Mouse (Mus musculus): ENCODE data around the gene Gpd1. TPM values are rescaled to one million over a fixed set of nuclear protein-coding genes. Genes with fewer than 3 reads are reported as not detected.

The Gpd1 gene
- polyA plus RNA-seq, 1 experiment from 2014 or later = 1.7 TPM

DNA sequence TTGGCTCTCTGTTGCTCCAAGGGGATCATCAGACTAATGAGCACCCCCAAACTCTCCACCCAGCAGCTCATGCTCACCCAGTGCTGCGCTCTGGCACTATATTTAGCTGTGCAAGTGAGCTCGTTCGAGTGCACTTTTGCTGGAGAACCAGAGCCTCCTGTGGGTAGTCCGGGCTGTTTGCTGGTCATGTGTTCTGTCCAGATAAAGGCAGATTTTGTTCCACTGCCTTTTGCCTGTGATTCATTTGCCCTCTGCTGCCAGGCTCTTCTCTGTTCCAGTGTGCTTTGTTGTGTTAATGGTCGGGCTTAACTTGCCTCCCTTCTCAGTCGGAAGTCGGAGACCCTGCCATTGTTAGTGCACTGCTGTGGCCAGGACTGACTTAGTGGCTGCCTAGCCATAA, 12.4 kb upstream of the Gpd1 start:
- Histone ChIP-seq H3K4me1 (ENCODE audit: control insufficient read depth, insufficient read depth, low read length) (peaks cover 24% of the 10 kb centered on the region), H3K27me3 (ENCODE audit: control insufficient read depth, insufficient read depth, low read depth, low read length) (no peaks in the 10 kb centered on the region), H3K36me3 (ENCODE audit: control insufficient read depth, insufficient read depth, low read length) (peaks cover 32% of the 10 kb centered on the region), H3K4me3 (ENCODE audit: low read depth, low read length) (peak overlapping the region; percentile 27), H3K9ac (ENCODE audit: low read depth, low read length) (peak overlapping the region; percentile 88; the same call in 1 of the 2 replicates), H3K4me2 (ENCODE audit: low read length) (peak overlapping the region; percentile 99), H3K9me3 (replicated peaks; ENCODE audit: control insufficient read depth, low read length, poor library complexity, severe bottlenecking) (no peaks in the 10 kb centered on the region), H3K27ac (ENCODE audit: low read length) (peak overlapping the region; percentile 68)
- WGBS = 11% methylated on average over 7 of the region's 7 CpGs
- no peak for ATAC-seq

DNA sequence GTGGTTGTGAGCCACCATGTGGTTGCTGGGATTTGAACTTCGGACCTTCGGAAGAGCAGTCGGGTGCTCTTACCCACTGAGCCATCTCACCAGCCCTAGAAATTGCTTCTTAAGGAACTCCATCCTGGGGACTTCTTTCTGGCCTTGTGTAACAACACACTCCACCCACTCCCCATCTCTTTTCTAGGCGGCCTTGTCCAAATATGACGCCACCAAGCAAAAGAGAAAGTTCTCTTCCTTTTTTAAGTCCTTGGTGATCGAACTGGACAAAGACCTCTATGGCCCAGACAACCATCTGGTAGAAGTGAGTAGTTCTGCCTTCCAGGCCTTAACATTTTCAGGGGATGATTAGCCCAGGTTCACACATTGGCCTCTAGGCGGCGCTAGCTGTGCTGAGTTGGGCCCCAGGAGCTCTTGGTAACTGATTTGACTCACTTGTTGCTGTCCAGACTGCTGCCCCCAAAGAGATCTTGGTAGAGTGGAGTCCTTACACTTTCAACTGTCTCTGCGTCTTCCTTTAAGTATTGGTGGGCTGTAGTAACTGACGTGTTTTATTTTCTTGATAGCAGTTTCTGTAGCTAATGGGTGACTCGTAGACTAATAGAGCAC, 11.8 kb upstream of the Gpd1 start, which contains the start of gene Gm17349:
Gm17349 (minus strand) TSS at position 51 of the 609 bp plus-strand sequence.
- ATAC-seq = no peak
- Histone ChIP-seq H3K9me3 (replicated peaks; ENCODE audit: control insufficient read depth, low read length, poor library complexity, severe bottlenecking) (no peaks in the 10 kb centered on the region), H3K36me3 (ENCODE audit: control insufficient read depth, insufficient read depth, low read length) (peaks cover 38% of the 10 kb centered on the region)

DNA sequence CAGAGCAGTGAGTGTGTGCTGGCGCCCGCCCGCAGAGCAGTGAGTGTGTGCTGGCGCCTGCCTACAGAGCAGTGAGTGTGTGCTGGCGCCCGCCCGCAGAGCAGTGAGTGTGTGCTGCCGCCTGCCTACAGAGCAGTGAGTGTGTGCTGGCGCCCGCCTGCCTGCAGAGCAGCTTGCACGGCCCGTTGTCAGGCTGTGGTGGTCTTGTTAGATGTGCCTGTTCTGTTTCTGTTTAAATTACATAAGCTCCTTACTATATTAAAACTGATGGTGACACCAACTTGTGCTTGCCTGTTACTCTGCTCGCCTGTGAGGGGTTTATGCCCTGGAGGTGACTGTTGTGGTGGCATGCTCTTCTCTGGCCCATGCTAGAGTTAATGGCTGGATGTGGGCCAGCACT, 9.1 kb upstream of the Gpd1 start:
- no peaks in the 10 kb centered on the region for H3K27me3 ChIP-seq (ENCODE audit: control insufficient read depth, insufficient read depth, low read depth, low read length)
- peaks cover 16% of the 10 kb centered on the region for H3K4me1 ChIP-seq (ENCODE audit: control insufficient read depth, insufficient read depth, low read length)
- peaks cover 54% of the 10 kb centered on the region for H3K36me3 ChIP-seq (ENCODE audit: control insufficient read depth, insufficient read depth, low read length)
- H3K27ac ChIP-seq (ENCODE audit: low read length) = no peak overlapping the region
- 93% methylated on average over 13 of the region's 13 CpGs for WGBS
- H3K4me3 ChIP-seq (ENCODE audit: low read depth, low read length) = no peak overlapping the region
- no peak for ATAC-seq
- no peaks in the 10 kb centered on the region for H3K9me3 ChIP-seq (replicated peaks; ENCODE audit: control insufficient read depth, low read length, poor library complexity, severe bottlenecking)
- H3K4me2 ChIP-seq (ENCODE audit: low read length) = no peak overlapping the region
- no peak overlapping the region for H3K9ac ChIP-seq (ENCODE audit: low read depth, low read length)

More for the DNA sequence above, 11.8 kb upstream of the Gpd1 start, which contains the start of gene Gm17349:
- H3K27me3 ChIP-seq (ENCODE audit: control insufficient read depth, insufficient read depth, low read depth, low read length) = no peaks in the 10 kb centered on the region
- peak within 1 kb of the TSS; percentile 88 for H3K9ac ChIP-seq (ENCODE audit: low read depth, low read length)
- H3K4me3 ChIP-seq (ENCODE audit: low read depth, low read length) = peak within 1 kb of the TSS; percentile 27
- peaks cover 24% of the 10 kb centered on the region for H3K4me1 ChIP-seq (ENCODE audit: control insufficient read depth, insufficient read depth, low read length)
- whole genome bisulfite sequencing = 70% methylated on average over 11 of the region's 11 CpGs
- peak within 1 kb of the TSS; percentile 68 for H3K27ac ChIP-seq (ENCODE audit: low read length)
- peak within 1 kb of the TSS; percentile 99 for H3K4me2 ChIP-seq (ENCODE audit: low read length)

DNA sequence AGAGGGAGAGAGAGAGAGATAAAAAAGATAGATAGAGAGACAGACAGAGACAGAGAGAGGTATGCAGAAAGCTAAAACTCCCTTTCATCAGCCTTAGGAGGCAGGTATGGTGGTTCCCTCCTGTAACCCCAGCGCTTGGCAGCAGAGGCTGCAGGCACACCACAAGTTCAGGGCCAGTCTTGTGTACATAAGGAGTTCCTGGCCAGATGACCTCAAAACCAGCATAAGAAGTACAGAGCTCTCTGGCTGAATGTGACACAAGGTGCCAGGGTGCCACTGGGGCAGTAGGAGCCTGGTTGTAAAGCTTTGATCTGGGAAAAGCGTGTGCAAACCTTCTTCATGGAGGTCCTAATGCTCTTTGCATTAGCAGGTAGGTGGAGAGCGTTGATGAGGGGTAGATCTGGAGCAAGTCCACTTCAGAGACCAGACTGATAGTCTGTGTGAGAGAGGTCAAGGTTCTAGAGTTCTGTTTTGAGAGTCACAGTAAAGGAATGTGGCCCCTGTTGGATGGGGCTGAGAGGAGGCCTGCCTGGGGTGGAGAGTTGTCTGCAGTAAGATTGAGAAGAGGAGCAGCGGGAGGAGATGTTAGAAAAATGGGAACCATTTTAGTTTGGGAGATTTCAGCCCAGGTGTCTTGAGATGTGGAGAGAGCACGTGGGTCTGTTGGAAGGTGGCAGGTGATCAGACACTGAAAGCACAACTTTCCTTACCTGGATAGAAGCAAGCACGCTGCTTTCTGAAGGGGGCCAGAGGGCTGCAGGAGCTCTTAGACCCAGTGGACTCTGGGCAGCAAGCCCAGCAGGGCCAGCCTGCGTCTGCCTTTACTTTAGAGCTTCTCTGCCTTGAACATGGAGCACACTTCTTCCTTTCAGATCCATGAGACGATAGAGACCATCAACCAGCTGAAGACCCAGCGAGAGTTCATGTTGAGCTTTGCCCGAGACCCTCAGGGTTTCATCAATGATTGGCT, 6.8 kb upstream of the Gpd1 start:
- Histone ChIP-seq H3K27me3 (ENCODE audit: control insufficient read depth, insufficient read depth, low read depth, low read length) (no peaks in the 10 kb centered on the region), H3K4me3 (ENCODE audit: low read depth, low read length) (no peak overlapping the region), H3K4me1 (ENCODE audit: control insufficient read depth, insufficient read depth, low read length) (no peaks in the 10 kb centered on the region; the same call in 1 of the 2 replicates), H3K36me3 (ENCODE audit: control insufficient read depth, insufficient read depth, low read length) (peaks cover 64% of the 10 kb centered on the region), H3K9me3 (replicated peaks; ENCODE audit: control insufficient read depth, low read length, poor library complexity, severe bottlenecking) (no peaks in the 10 kb centered on the region), H3K9ac (ENCODE audit: low read depth, low read length) (no peak overlapping the region), H3K27ac (ENCODE audit: low read length) (no peak overlapping the region), H3K4me2 (ENCODE audit: low read length) (no peak overlapping the region)
- no peak for ATAC-seq
- 95% methylated on average over 10 of the region's 10 CpGs for WGBS

DNA sequence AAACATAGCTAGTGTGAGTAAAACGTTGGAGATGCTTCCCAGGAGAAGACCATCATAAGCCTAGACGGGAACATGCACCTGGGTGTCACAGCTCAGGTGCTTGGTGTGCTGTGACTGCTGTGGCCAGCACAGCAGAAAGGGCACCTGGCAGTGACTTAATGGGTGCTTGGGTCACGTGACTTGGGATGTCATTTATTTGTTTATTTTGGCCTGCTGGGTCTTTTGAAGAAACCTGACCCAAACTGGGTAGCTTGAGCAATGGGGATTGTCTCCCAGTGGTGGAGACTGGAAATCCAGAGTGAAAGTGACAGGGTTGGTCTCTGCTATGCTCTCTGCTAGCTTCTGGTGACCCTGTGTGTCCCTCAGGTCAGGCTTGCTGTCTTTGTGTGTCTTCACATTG, 5.8 kb upstream of the Gpd1 start:
- H3K9me3 ChIP-seq (replicated peaks; ENCODE audit: control insufficient read depth, low read length, poor library complexity, severe bottlenecking) = no peaks in the 10 kb centered on the region
- WGBS = 77% methylated on average over 3 of the region's 3 CpGs
- peaks cover 58% of the 10 kb centered on the region for H3K36me3 ChIP-seq (ENCODE audit: control insufficient read depth, insufficient read depth, low read length)
- H3K27me3 ChIP-seq (ENCODE audit: control insufficient read depth, insufficient read depth, low read depth, low read length) = no peaks in the 10 kb centered on the region
- no peak for ATAC-seq
- H3K4me3 ChIP-seq (ENCODE audit: low read depth, low read length) = no peak overlapping the region
- H3K4me1 ChIP-seq (ENCODE audit: control insufficient read depth, insufficient read depth, low read length) = peaks cover 6% of the 10 kb centered on the region; the same call in 1 of the 2 replicates
- H3K9ac ChIP-seq (ENCODE audit: low read depth, low read length) = no peak overlapping the region
- H3K27ac ChIP-seq (ENCODE audit: low read length) = no peak overlapping the region
- no peak overlapping the region for H3K4me2 ChIP-seq (ENCODE audit: low read length)

DNA sequence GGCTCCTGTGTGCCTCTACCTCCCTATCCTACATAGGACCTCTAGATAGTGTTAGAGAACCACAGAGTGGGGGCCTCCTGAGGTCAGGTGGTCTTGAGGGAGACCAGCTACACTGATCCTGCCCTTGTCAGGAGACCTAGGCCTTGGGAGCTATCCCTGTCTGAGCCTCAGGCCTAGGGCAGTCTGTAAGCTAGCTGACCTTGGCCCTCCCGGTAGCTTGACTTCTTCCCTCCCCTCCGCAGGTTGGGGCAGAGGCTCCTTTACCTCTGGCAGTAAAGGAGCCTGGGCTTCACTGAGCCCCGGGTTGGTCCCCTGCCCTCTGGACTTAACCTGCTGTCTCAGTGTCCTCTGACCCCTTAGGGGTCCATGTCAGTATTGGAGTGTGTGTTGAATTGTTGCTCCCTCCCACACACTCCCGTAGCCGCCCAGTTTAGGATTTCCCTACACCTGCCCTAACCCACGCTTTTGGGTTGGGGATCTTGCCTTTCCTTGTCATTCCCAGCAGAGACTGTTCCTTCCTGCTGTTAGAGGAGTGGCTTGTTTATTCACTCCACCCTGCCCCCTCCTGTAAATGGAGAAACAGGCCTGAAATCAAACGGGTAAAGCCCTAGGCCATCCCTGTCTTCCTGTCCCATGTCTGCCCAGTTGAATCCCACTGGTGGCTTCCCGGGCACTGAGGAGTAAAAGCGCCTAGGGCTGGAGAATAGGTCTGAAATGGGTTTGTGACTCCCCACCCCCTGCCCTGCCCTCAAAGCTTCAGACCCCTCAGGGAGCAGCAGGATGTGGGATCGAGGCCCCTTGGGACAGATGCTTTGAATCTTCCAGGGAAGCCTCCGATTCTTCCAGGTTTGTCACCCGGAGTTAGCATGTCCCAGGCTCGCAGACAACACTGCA, 4.4 kb upstream of the Gpd1 start:
- Histone ChIP-seq H3K4me2 (ENCODE audit: low read length) (no peak overlapping the region), H3K27ac (ENCODE audit: low read length) (no peak overlapping the region; the same call in 1 of the 2 replicates), H3K4me3 (ENCODE audit: low read depth, low read length) (no peak overlapping the region), H3K9me3 (replicated peaks; ENCODE audit: control insufficient read depth, low read length, poor library complexity, severe bottlenecking) (no peaks in the 10 kb centered on the region), H3K9ac (ENCODE audit: low read depth, low read length) (no peak overlapping the region), H3K27me3 (ENCODE audit: control insufficient read depth, insufficient read depth, low read depth, low read length) (no peaks in the 10 kb centered on the region), H3K36me3 (ENCODE audit: control insufficient read depth, insufficient read depth, low read length) (peaks cover 47% of the 10 kb centered on the region), H3K4me1 (ENCODE audit: control insufficient read depth, insufficient read depth, low read length) (peaks cover 6% of the 10 kb centered on the region; the same call in 1 of the 2 replicates)
- ATAC-seq = no peak
- 74% methylated on average over 13 of the region's 13 CpGs for WGBS

DNA sequence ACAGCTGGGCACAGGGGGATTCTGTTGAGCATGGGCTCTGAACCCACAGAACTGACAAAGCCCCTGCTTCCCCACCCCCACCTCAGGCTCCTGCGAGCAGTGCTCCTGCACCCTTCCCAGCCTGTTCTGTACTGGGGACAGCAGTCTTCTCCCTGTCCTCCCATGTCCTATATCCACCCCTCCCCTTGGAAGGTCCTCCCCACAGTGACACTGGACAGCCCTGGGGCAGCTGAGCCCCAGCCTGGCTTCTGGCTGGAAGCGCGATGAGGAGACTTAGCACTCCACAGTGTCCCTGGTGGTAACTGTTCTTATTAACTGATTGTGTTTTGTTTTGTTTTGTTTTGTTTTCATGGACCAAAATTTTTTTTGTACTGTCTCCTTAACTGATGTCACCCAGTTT, 3.7 kb upstream of the Gpd1 start:
- Histone ChIP-seq H3K4me2 (ENCODE audit: low read length) (no peak overlapping the region), H3K4me1 (ENCODE audit: control insufficient read depth, insufficient read depth, low read length) (peaks cover 6% of the 10 kb centered on the region; the same call in 1 of the 2 replicates), H3K27ac (ENCODE audit: low read length) (no peak overlapping the region; the same call in 1 of the 2 replicates), H3K36me3 (ENCODE audit: control insufficient read depth, insufficient read depth, low read length) (peaks cover 42% of the 10 kb centered on the region), H3K27me3 (ENCODE audit: control insufficient read depth, insufficient read depth, low read depth, low read length) (no peaks in the 10 kb centered on the region), H3K9me3 (replicated peaks; ENCODE audit: control insufficient read depth, low read length, poor library complexity, severe bottlenecking) (no peaks in the 10 kb centered on the region), H3K9ac (ENCODE audit: low read depth, low read length) (no peak overlapping the region), H3K4me3 (ENCODE audit: low read depth, low read length) (no peak overlapping the region)
- 77% methylated on average over 3 of the region's 3 CpGs for WGBS
- no peak for ATAC-seq

DNA sequence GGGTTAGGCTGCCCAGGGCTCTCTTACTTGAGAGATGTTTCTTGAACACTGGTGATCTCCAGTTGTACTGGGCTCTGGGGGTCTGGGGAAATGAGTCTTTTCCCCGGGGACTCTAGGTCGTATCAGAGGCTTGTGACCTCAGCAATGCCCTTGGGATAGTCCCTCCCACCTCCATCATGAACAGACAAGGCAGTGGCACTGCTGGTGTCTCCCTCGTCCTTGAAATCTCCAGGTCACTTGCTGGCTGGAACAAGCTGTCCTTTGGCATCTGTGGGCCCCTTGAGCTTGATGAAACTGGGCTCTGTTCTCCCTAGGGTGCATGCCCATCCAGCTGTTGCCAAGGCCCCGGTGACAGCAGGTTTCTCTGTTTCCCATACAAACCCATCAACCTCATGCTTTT, 3.1 kb upstream of the Gpd1 start:
- Histone ChIP-seq H3K27ac (ENCODE audit: low read length) (peak overlapping the region; percentile 34; the same call in 1 of the 2 replicates), H3K4me1 (ENCODE audit: control insufficient read depth, insufficient read depth, low read length) (peaks cover 6% of the 10 kb centered on the region; the same call in 1 of the 2 replicates), H3K4me3 (ENCODE audit: low read depth, low read length) (no peak overlapping the region), H3K4me2 (ENCODE audit: low read length) (no peak overlapping the region), H3K9me3 (replicated peaks; ENCODE audit: control insufficient read depth, low read length, poor library complexity, severe bottlenecking) (no peaks in the 10 kb centered on the region), H3K36me3 (ENCODE audit: control insufficient read depth, insufficient read depth, low read length) (peaks cover 37% of the 10 kb centered on the region), H3K9ac (ENCODE audit: low read depth, low read length) (no peak overlapping the region), H3K27me3 (ENCODE audit: control insufficient read depth, insufficient read depth, low read depth, low read length) (no peaks in the 10 kb centered on the region)
- WGBS = 75% methylated on average over 4 of the region's 4 CpGs
- ATAC-seq = no peak
